Mouse (Mus musculus): Measurements from ENCODE around the gene Zfp787. TPM values are rescaled to one million over a fixed set of nuclear protein-coding genes. Genes with fewer than 3 reads are reported as not detected.

Gene Zfp787
- 32.3 and 62.7 TPM in 2 replicates for polyA plus RNA-seq (2012; rRNA removed)

DNA sequence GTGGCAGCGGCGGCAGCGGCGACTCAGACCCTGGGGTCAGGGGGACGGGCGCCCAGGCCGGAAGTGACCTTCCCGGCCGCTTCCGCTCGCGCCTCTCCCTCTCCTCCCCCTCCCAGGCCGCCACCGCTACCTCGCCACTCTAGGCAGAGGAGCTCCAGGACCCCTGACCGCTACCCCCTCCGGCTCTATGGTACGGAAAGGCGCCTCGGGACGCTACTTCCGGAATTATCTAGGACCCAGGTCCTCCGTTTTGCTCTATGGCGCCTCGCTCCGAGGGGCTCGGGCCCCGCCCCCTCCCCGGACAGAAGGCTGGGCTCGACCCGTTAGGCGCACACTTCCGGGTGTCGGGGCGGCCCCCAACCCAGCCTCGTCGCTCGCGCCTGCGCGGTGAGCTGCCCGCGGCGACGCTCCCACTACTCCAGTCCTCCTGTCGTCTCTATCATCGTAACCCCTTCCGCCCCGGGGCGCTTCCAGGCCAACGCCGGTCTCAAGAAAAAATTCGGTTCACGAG, at the start of gene Zfp787:
TSS of gene Zfp787 (minus strand) at position 97 of the 511 bp plus-strand sequence.
- WGBS = under 1% methylated on average over 52 of the region's 54 CpGs
- Histone ChIP-seq H3K4me3 (ENCODE audit: low read depth, low read length) (peak within 1 kb of the TSS; percentile 93), H3K27me3 (ENCODE audit: control insufficient read depth, insufficient read depth, low read length) (no peaks in the 10 kb centered on the region), H3K4me1 (ENCODE audit: control insufficient read depth, insufficient read depth, insufficient read length, low read length) (peaks cover 34% of the 10 kb centered on the region; the same call in 1 of the 2 replicates), H3K36me3 (ENCODE audit: control insufficient read depth, insufficient read depth, low read length) (peaks cover 2% of the 10 kb centered on the region; the same call in 1 of the 2 replicates), H3K27ac (ENCODE audit: insufficient read depth, low read depth, low read length) (peak within 1 kb of the TSS; percentile 98)
- TF ChIP-seq CTCF (IDR thresholded peaks at IDR 0.05; ENCODE audit: extremely low read depth, insufficient read length, insufficient replicate concordance, low read depth, low read length) (no peak), POLR2A (IDR thresholded peaks at IDR 0.05; ENCODE audit: low read depth, low read length) (peak; percentile 26)

DNA sequence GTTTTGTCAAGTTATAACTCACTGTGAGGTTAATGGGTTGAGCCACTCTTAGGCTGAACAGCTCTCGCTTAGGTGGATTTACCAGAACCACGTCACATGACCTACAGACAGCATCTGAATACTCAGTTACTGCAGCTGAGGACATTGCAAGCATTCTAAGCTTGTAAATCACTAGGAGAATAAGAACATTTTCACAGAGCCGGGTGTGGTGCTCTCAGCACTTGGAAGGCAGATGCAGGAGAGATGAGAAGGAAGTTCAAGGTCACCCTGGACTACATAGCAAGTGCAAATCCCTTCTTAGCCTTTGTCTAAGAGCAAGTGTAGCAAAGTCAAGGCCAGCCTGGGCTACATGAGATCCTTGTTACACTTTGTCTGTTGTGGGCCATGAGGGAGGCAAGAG, 48.4 kb upstream of the Zfp787 start:
- no peak for TF ChIP-seq CTCF (IDR thresholded peaks at IDR 0.05; ENCODE audit: extremely low read depth, insufficient read length, insufficient replicate concordance, low read depth, low read length)
- TF ChIP-seq POLR2A (IDR thresholded peaks at IDR 0.05; ENCODE audit: low read depth, low read length) = no peak
- Histone ChIP-seq H3K36me3 (ENCODE audit: control insufficient read depth, insufficient read depth, low read length) (no peaks in the 10 kb centered on the region), H3K4me3 (ENCODE audit: low read depth, low read length) (no peak overlapping the region), H3K27me3 (ENCODE audit: control insufficient read depth, insufficient read depth, low read length) (no peaks in the 10 kb centered on the region), H3K4me1 (ENCODE audit: control insufficient read depth, insufficient read depth, insufficient read length, low read length) (no peaks in the 10 kb centered on the region), H3K27ac (ENCODE audit: insufficient read depth, low read depth, low read length) (no peak overlapping the region)
- 65% methylated on average over 3 of the region's 3 CpGs for WGBS

DNA sequence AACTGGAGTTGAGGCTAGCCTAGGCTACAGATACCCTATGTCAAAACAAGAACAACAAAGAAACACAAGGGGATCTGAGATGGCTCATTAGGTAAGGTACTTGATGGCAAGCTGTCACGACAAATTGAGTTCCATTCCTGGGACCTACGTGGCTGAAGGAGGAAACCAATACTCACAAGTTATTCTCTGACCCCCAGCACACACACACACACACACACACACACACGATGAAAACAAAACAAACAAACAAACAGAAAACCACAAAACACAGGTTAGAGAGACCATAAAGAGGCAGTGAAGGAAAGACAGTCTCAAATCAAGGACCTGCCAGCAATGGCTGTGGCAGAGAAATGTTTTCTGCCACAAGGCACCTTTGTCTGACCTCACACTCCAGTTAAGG, 41.0 kb upstream of the Zfp787 start, which contains the start of gene Galp:
TSS of gene Galp (plus strand) at position 301 of the 400 bp plus-strand sequence.
- H3K4me3 ChIP-seq (ENCODE audit: low read depth, low read length) = no peak within 1 kb of the TSS
- no peak for TF ChIP-seq POLR2A (IDR thresholded peaks at IDR 0.05; ENCODE audit: low read depth, low read length)
- no peak for TF ChIP-seq CTCF (IDR thresholded peaks at IDR 0.05; ENCODE audit: extremely low read depth, insufficient read length, insufficient replicate concordance, low read depth, low read length)
- H3K4me1 ChIP-seq (ENCODE audit: control insufficient read depth, insufficient read depth, insufficient read length, low read length) = no peaks in the 10 kb centered on the region
- WGBS = 51% methylated on average over 3 of the region's 3 CpGs
- no peaks in the 10 kb centered on the region for H3K36me3 ChIP-seq (ENCODE audit: control insufficient read depth, insufficient read depth, low read length)
- no peak within 1 kb of the TSS for H3K27ac ChIP-seq (ENCODE audit: insufficient read depth, low read depth, low read length)
- no peaks in the 10 kb centered on the region for H3K27me3 ChIP-seq (ENCODE audit: control insufficient read depth, insufficient read depth, low read length)

DNA sequence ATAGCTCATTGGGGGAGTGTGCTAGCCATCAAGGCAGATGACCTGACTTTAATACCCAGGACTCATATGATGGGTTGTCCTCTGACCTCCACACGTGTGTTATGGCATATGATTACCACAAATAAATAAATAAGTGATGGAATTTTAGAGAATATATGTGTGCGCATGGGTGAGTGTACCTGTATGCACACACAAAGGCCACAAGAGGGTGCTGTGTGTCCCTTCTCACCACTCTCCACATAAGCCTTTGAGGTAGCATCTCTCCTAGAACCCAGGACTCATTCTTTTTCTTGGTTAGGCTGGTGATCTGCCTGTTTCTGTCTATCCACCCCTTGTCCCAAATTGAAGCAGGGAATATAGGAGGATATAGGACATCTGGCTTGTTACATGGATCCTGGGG, 40.0 kb upstream of the Zfp787 start:
- TF ChIP-seq POLR2A (IDR thresholded peaks at IDR 0.05; ENCODE audit: low read depth, low read length) (no peak), CTCF (IDR thresholded peaks at IDR 0.05; ENCODE audit: extremely low read depth, insufficient read length, insufficient replicate concordance, low read depth, low read length) (no peak)
- H3K4me1 ChIP-seq (ENCODE audit: control insufficient read depth, insufficient read depth, insufficient read length, low read length) = no peaks in the 10 kb centered on the region
- no peaks in the 10 kb centered on the region for H3K36me3 ChIP-seq (ENCODE audit: control insufficient read depth, insufficient read depth, low read length)
- H3K27ac ChIP-seq (ENCODE audit: insufficient read depth, low read depth, low read length) = no peak overlapping the region
- H3K27me3 ChIP-seq (ENCODE audit: control insufficient read depth, insufficient read depth, low read length) = no peaks in the 10 kb centered on the region
- no peak overlapping the region for H3K4me3 ChIP-seq (ENCODE audit: low read depth, low read length)
- WGBS = 46% methylated on average over 2 of the region's 2 CpGs

DNA sequence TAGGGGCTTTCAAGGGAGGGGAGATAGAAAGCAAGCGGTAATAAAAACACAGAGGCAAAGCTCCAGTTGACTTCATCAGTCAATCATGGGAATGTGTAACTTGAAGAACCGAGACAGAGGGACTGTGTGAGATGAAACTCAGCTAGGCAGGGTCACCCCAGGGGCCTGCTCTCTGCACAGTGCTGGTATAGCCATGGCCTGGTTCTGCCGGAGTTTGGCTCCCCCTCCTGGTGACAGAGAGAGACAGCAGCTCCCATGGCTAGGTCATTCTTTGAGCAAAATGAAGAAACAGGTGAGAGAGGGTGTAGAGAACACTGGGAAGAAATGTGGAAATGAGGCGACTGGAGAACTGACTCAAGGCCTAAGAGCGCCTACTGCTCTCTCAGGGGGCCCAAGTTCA, 38.3 kb upstream of the Zfp787 start:
- no peaks in the 10 kb centered on the region for H3K36me3 ChIP-seq (ENCODE audit: control insufficient read depth, insufficient read depth, low read length)
- TF ChIP-seq POLR2A (IDR thresholded peaks at IDR 0.05; ENCODE audit: low read depth, low read length) = no peak
- peak; percentile 88; the same call in 1 of the 2 replicates for TF ChIP-seq CTCF (IDR thresholded peaks at IDR 0.05; ENCODE audit: extremely low read depth, insufficient read length, insufficient replicate concordance, low read depth, low read length)
- WGBS = 19% methylated on average over 5 of the region's 5 CpGs
- no peak overlapping the region for H3K4me3 ChIP-seq (ENCODE audit: low read depth, low read length)
- no peak overlapping the region for H3K27ac ChIP-seq (ENCODE audit: insufficient read depth, low read depth, low read length)
- no peaks in the 10 kb centered on the region for H3K4me1 ChIP-seq (ENCODE audit: control insufficient read depth, insufficient read depth, insufficient read length, low read length)
- no peaks in the 10 kb centered on the region for H3K27me3 ChIP-seq (ENCODE audit: control insufficient read depth, insufficient read depth, low read length)

DNA sequence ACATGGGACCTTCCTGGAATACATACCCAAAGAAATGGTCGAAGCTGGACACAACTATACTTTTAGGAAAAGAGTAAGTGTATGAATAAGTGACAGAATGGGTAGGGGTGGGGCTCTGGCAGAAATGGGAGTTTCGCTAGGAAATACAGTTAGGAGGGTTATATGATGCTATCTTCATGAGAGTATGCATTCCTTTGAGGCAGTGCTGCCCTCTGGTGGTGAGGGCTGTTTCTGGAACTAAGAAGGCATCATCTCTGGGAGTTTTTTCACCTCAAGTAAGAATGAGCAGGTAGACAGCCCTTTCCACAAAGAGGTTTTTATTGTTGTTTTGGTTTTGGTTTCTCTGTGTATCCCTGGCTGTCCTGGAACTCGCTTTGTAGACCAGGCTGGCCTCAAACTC, 35.6 kb upstream of the Zfp787 start:
- Histone ChIP-seq H3K27me3 (ENCODE audit: control insufficient read depth, insufficient read depth, low read length) (no peaks in the 10 kb centered on the region), H3K4me3 (ENCODE audit: low read depth, low read length) (no peak overlapping the region), H3K27ac (ENCODE audit: insufficient read depth, low read depth, low read length) (no peak overlapping the region), H3K36me3 (ENCODE audit: control insufficient read depth, insufficient read depth, low read length) (peaks cover 9% of the 10 kb centered on the region), H3K4me1 (ENCODE audit: control insufficient read depth, insufficient read depth, insufficient read length, low read length) (no peaks in the 10 kb centered on the region)
- no peak for TF ChIP-seq POLR2A (IDR thresholded peaks at IDR 0.05; ENCODE audit: low read depth, low read length)
- no peak for TF ChIP-seq CTCF (IDR thresholded peaks at IDR 0.05; ENCODE audit: extremely low read depth, insufficient read length, insufficient replicate concordance, low read depth, low read length)
- WGBS = 29% methylated on average over 3 of the region's 3 CpGs

DNA sequence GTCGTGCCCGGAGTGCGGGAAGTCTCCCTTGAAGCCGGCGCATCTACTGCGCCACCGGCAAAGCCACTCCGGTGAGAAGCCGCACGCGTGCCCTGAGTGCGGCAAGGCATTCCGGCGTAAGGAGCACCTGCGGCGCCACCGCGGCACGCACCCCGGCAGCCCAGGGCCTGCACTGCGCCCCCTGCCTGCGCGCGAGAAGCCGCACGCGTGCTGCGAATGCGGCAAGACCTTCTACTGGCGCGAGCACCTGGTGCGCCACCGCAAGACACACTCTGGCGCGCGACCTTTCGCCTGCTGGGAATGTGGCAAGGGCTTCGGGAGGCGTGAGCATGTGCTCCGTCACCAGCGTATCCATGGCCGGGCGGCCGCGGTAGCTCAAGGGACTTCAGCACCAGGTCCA, 33.7 kb upstream of the Zfp787 start:
- TF ChIP-seq CTCF (IDR thresholded peaks at IDR 0.05; ENCODE audit: extremely low read depth, insufficient read length, insufficient replicate concordance, low read depth, low read length) = no peak
- no peak for TF ChIP-seq POLR2A (IDR thresholded peaks at IDR 0.05; ENCODE audit: low read depth, low read length)
- whole genome bisulfite sequencing = 68% methylated on average over 45 of the region's 45 CpGs
- Histone ChIP-seq H3K27ac (ENCODE audit: insufficient read depth, low read depth, low read length) (no peak overlapping the region), H3K4me1 (ENCODE audit: control insufficient read depth, insufficient read depth, insufficient read length, low read length) (no peaks in the 10 kb centered on the region), H3K36me3 (ENCODE audit: control insufficient read depth, insufficient read depth, low read length) (peaks cover 12% of the 10 kb centered on the region), H3K4me3 (ENCODE audit: low read depth, low read length) (no peak overlapping the region), H3K27me3 (ENCODE audit: control insufficient read depth, insufficient read depth, low read length) (no peaks in the 10 kb centered on the region)

Measured in small intestine, adult 2 months (tissue).